Mouse (Mus musculus) gonadal fat pad, adult 2 months (tissue): ENCODE data around the gene Nrap. TPM values are rescaled to one million over a fixed set of nuclear protein-coding genes. Genes with fewer than 3 reads are reported as not detected.

Source experiments
- DNase-seq: peaks from one replicate; pipeline ENCODE4 v3.0.0-alpha.2; 2012; ENCODE audit warnings: low read depth
- polyA plus RNA-seq: library from polyadenylated mRNA; depleted of rRNA; stranded (reverse); fragments of >200 nt; gene quantifications from 2 replicates; pipeline ENCODE4 v1.2.3, GENCODE M21; 2012

Nrap gene
- polyA plus RNA-seq, 1 experiment = 1.1 TPM

DNA sequence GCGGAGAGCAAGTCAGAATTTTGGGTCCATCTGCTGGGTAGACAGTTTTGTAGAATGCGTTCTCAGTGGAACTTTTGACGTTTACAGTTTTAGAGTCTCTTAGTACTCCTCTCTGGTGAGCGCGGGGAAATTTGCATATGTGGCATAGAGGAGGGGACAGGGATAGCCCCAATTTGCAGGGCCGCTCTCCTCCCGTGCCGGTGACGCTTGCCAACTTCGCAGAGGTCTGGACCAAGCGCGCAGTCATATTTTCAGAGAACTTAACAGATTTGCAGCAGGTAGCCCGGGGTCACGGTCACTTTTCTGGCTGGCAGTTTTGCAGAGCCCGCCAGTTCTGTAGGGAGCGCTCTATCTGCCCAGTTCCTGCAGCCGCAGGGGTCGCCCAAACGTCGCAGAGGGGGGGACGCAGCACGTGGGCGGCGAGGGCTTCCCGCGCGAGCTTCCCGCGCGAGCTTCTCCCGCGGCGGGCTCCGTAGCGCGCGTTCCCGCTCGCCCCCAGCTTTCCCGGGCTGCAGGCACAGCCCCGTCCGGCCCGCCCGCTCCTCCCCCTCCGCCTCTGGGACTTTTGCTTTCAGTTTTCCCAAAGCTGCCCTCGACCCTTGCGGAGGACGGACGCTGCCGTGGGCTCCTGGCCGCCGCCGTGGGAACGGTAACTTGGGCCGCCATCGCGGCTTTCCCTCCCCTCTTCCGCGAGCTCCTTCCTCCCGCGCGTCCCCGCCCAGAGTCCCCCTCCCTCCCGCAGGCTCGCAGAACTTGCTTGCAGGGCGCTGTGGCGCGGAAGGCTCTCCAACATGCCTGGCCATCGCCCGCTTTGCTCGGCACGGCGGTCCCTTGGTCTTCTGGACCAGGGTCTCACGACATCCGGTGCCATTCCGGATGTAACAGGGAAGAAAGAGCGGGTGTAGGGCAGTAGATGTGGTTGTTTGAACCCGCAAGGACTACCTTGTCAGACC, 7.1 kb upstream of the Nrap start, which contains the start of gene Casp7:
TSS of gene Casp7 (plus strand) at position 461 of the 953 bp plus-strand sequence.
- DNase-seq = no peak

GRCm38 (mm10) chr19:56396227-56396626, 6.4 kb upstream of the Nrap start:
- no peak for DNase-seq

- no peak for DNase-seq
Observed at GRCm38 (mm10) chr19:56395183-56395935, 5.5 kb upstream of the Nrap start.

- no peak for DNase-seq
Observed at GRCm38 (mm10) chr19:56393311-56393866, 3.6 kb upstream of the Nrap start.

DNA sequence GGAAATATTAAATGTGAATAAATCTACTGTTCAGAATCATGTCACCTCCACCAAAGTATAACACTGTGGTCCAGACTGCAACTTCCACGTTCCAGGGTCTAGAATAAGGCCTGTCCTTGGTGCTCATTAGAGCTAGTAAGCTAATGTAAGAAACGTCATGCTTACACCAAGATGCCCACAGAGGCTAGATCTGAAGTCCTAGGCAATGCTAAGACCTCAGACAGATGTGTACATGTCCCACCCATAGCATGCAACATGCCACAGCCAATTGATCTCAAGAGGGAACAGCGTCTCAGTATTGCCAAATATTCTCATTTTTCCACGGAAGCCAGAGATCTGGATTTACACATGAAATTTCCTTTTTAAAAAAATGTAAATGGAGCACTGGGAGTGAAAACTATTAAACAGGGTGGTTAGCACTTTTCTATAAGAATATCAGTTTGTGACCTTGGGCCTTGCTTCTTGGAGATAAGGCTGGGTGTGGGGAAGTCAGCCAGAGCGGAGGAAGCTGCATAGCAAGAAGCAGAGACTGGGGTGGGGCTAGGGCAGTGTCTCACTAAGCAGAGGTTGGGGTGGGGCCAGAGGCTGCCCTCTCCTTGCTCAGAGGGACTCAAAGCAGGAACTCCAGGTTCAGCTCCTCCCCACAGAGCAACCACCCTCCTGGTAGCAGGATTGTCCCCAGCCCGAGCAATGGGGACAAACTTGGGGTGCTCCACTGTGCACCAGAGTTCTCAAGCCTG, 1.6 kb upstream of the Nrap start:
- no peak for DNase-seq

DNA sequence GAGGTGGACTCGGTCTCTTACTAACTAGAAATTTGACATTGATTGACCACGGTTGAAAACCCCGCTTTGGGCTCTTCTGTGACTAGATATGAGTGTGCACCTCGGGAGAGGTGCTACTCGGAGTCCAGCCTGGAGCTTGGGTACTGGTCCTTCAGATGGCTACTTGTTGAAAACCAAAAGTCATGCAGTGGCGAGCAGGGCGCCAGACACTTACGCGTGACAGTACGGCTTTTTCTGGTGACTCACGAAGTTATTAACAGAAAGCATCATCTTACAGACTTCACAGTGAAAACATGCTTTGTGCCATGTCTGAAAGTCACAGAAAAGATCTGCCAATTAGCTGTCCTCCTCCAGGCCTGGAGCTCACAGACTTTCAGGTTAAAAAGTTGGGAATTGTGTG, 661 bp downstream of the Nrap start:
- no peak for DNase-seq

DNA sequence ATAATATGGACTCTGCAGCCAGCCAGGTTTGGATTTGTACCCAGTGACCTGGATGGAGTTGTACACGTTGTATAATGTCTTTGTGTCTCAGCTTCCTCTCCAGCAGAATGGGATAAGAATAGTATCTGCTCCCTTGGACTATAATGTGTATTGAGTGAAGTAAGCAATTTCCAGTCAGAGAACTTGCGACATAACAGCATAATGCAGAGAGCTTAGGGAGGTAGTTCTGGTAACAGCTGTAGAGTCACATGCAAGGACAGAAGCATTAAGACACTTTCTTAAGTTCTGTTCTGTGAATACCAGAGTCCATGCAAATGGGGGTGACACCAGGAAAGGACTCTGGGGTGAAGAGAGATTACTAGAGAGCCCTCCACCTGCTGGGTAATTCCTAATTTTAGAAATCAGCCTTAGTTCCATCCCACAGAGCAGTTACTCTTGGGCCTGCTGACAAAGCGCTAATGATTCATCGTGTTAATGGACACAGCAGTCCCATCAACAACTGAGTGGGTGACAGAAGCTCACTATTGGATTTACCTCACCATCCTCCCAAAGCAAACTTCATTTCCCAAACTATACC, 2.0 kb downstream of the Nrap start:
- DNase-seq = no peak

DNA sequence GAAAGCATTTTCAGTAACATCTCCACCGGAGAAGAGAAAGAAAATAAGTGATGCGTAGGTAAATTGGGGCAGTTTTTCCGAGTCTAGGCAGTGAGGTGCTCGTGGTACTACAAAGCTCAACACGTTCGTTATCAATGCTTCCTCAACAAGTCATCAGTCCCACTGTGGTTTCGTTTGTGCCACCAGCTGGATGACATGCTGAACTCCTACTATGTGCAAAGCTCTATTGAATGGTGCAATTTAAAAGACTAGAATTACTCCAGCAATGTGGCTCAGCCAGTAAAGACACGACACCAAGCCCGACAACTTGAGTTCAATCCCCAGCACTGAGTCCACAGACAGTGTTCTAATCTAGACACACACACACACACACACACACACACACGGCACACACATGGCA, 3.7 kb downstream of the Nrap start:
- no peak for DNase-seq

DNA sequence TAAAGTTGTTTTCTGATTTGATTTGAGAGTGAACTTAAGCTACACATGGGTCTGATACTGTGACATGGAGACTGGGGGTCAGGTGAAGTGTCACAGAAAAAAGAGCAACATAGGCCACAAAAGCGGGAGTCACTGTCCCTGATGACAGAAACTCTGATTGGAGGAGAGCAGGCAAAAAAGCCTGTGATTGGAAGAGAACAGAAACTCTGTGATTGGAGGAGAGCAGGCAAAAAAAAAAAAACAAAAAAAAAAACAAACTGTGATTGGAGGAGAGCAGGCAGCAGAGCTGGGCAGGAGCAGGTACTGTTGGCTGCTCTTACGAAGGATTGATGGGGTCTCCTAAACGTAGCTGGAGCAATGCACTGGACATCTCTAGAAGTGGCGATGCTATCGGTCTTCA, 4.3 kb downstream of the Nrap start:
- DNase-seq = no peak

DNA sequence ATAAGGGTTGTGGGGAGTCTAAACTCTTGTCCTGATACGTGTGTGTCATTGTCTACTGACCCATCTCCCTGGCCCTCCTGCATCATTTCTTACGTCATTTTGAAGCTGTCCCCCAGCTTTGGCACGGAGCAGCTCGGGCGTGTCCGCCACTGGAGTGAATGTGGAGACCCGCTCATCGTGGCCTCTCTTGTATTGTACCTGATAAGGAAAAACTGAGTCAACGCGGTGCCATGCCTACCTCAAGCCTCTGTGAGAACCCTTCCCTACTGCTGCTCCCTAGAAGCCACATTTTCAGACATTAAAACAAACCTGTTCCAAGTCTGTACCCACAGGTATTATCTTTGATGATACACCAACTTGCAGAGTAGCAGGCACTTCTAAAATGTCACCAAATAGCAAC, 8.4 kb downstream of the Nrap start:
- no peak for DNase-seq

- DNase-seq = no peak
Observed at GRCm38 (mm10) chr19:56380341-56380740, 9.5 kb downstream of the Nrap start.

DNA sequence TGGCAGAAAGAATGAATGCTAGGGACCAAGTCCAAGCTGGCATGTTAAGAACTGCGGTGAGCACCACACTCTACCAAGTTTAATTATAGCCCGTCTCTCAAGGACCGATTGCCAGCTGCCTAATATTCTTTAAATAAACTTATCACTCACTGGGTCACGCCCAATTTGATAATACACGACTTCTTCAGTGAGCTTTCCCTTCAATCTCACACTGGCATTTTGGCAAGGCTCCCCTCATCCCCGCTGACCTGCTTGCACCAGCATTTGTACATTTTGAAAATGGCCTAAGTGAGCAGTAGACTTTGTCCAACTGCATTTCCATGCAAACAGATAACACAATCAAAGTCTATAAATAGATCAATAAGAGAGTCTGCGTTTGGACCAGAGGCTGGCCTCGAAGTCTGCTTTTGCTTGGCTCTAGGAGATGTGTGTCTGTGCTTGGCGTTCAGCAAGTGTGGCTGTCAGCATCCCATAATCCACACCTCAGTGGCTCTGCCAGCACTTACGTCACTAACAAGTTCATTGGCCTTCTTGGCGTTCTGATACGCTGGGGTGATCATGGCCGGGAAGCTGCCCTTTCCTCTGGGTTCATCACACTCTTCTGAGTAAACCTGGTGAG, 11.2 kb downstream of the Nrap start:
- DNase-seq = no peak

DNA sequence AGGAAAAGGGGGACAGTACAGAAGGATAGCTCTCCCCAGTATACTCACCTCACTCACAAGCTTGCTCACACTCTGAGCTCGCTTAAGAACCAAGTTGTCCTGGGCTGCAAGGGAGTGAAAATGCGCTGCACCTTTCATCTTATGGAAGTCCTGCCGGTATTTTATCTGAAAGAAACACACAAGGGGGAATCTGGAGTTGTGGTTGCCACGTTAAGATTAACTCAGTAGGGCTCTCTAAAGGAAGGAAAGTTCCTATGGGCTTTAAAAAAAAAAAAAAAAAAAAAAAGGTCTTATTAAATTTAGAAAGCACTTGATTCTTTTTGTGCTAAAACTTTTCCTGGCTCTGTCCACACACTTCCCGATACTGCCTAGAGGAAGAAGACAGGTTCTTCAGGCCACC, 11.8 kb downstream of the Nrap start:
- no peak for DNase-seq

- no peak for DNase-seq
Observed at GRCm38 (mm10) chr19:56374011-56374410, 15.8 kb downstream of the Nrap start.

DNA sequence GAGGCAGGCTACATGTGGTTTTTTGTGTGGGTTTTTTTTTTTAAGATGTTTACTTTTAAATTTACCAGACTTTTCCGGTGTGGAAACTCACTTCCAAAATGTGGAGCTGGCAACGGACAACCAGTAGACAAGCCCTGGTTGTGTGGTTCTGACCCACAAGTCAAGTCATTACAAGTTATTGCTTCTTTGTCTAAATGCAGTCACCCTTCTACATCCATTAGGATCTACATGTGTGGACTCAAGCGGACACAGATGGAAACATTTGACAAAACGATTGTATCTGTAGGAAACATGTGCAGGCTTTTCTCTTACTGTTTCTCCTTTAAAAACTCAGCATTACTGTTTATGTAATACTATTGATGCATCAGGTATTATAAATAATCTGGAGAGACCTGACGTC, 16.6 kb downstream of the Nrap start:
- no peak for DNase-seq

- DNase-seq = no peak
Observed at GRCm38 (mm10) chr19:56372226-56372625, 17.6 kb downstream of the Nrap start.

GRCm38 (mm10) chr19:56370389-56371150, 19.3 kb downstream of the Nrap start:
- no peak for DNase-seq

GRCm38 (mm10) chr19:56368912-56369311, 20.9 kb downstream of the Nrap start:
- no peak for DNase-seq

DNA sequence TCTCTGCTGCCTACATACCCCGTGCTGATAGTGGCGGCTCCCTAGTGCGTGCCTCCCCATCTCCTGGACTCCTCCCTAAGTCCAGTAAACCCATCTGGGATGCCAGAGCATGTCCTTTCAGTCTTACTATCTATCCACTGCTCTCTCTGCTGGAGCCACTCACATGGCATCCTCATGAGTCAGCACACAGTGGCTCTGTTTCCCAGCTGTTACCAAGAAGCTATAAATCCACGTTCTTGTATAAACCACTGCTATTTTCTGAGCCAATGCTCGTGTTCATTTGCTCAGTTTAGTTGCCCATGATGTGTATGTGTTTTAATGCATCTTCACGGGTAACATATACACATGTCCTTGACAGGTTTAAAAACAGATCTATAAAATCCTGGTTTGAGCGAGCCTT, 22.1 kb downstream of the Nrap start:
- DNase-seq = no peak

DNA sequence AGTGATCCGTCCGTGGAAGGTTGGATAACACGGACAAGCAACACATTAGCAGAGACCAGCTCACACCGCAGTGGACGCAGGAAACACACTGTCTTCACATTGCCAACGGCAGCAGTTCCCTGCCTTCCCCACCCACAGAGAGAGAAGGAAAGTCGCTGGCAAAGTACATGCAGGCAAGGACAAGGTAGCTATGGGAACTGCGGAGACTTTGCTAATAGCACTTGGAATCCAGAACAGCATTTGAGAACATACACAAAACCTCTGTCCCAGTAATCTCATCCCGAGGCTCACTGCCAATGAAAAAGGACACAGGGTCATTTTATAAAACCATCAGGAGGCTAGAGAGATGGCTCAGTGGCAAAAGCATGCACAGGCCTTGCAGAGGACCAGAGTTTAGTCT, 23.2 kb downstream of the Nrap start:
- no peak for DNase-seq
